Mouse (Mus musculus) cerebellum, postnatal 14 days (tissue): ENCODE data around the gene Gm17416.

Experiments used
- DNase-seq, 2 experiments: peaks; one replicate each; pipeline ENCODE4 v3.0.0; 2021; ENCODE audit warnings: mixed read lengths in 2 of 2

The Gm17416 gene

GRCm38 (mm10) chr2:152607746-152608145 is 38.6 kb downstream of the Gm17416 start:
- DNase-seq: no peak

GRCm38 (mm10) chr2:152608719-152609118 is 39.6 kb downstream of the Gm17416 start:
- no peak for DNase-seq

GRCm38 (mm10) chr2:152612193-152612592 is 43.1 kb downstream of the Gm17416 start:
- peak; percentile 15 to 23 for DNase-seq

GRCm38 (mm10) chr2:152615563-152615962 is 46.4 kb downstream of the Gm17416 start:
- DNase-seq: peak; percentile 68 to 78

GRCm38 (mm10) chr2:152616470-152616869 is 47.3 kb downstream of the Gm17416 start:
- no peak for DNase-seq

GRCm38 (mm10) chr2:152617374-152617773 is 48.2 kb downstream of the Gm17416 start:
- DNase-seq: peak in 1 of 2 experiments; percentile 46
